Mouse (Mus musculus): ENCODE data around the gene Msrb3.

DNA sequence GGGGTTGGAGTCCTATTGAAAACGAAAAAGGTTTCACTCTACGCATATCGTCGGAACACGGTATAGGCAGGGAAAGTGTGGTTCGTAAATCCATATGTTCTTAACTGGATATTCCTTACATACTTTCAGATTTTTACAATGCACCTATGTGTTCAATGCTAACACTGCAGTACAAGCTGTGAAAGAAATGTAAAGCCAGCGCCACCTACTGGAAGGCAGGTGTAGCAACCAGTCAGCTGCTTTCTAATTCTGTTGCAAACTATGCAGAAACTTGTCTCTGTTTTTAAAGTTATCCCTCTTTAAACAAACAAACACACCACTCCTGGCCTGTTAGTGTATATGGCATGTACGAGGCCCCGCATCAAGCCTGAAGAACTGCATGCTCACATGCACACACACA, 34.5 kb downstream of the Msrb3 start:
- TF ChIP-seq MEF2A (IDR thresholded peaks at IDR 0.05; ENCODE audit: extremely low read depth, insufficient replicate concordance, low read depth, low read length, poor library complexity, severe bottlenecking) (no peak), ZNF384 (IDR thresholded peaks at IDR 0.05; ENCODE audit: low read depth, low read length) (no peak), ZC3H11A (IDR thresholded peaks at IDR 0.05; ENCODE audit: low read depth, low read length) (peak; percentile 88), CHD2 (IDR thresholded peaks at IDR 0.05; ENCODE audit: low read length) (no peak), CTCF (IDR thresholded peaks at IDR 0.05 in 2 of 3, conservative IDR thresholded peaks at IDR 0.05 in 1 of 3; ENCODE audit: control insufficient read depth in 1 of 3, insufficient read depth in 1 of 3, low read depth in 2 of 3, low read length in 3 of 3, poor library complexity in 1 of 3, severe bottlenecking in 1 of 3) (peak; percentile 89 to 96 (median 94)), POLR2A (IDR thresholded peaks at IDR 0.05; ENCODE audit: control insufficient read depth in 1 of 2, insufficient read depth in 1 of 2, low read depth in 1 of 2, low read length in 2 of 2, poor library complexity in 1 of 2) (no peak), MAZ (IDR thresholded peaks at IDR 0.05; ENCODE audit: low read depth, low read length) (no peak), CHD1 (IDR thresholded peaks at IDR 0.05; ENCODE audit: low read depth, low read length) (no peak)

Measured in MEL (cell line).